Mouse (Mus musculus): ENCODE results near the gene Sncg.

GRCm38 (mm10) chr14:34327618-34328017 lies 47.0 kb downstream of the Sncg start:
- no peak for TF ChIP-seq CTCF (IDR thresholded peaks at IDR 0.05; ENCODE audit: low read depth)
- no peak for TF ChIP-seq EP300 (IDR thresholded peaks at IDR 0.05; ENCODE audit: low read depth)
